Mouse (Mus musculus): ENCODE results near the gene Wdr66. TPM values are rescaled to one million over a fixed set of nuclear protein-coding genes. Genes with fewer than 3 reads are reported as not detected.

Wdr66 gene
- polyA plus RNA-seq, 1 experiment = 46.7 TPM

DNA sequence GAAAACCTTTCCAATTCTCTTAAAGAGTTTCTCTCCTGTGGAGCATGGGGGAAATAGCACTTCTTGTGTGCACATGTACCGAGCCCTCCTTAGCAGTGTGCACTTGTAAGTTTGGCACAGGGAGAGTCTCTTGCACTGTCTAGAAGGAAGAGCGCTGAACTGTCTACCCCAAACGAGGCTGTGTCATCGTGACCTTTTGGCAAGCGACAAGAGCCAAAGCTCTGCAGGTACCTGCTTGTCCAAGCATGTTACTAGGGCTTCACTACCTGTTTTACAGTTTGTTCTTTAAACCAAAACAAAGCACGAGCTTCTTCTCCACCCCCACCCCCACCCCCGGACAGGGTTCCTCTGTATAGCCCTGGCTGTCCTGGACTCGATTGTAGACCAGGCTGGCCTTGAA lies 75.8 kb downstream of the Wdr66 start:
- Histone ChIP-seq H3K36me3 (ENCODE audit: control insufficient read depth, insufficient read depth, low read length) (no peaks in the 10 kb centered on the region), H3K4me3 (ENCODE audit: control insufficient read depth, low read depth, low read length) (no peak overlapping the region), H3K27me3 (ENCODE audit: control insufficient read depth, insufficient read depth, low read length) (no peaks in the 10 kb centered on the region), H3K27ac (ENCODE audit: control insufficient read depth, insufficient read depth, low read depth, low read length) (no peak overlapping the region), H3K4me1 (ENCODE audit: control insufficient read depth, insufficient read depth, low read length) (no peaks in the 10 kb centered on the region)
- TF ChIP-seq POLR2A (IDR thresholded peaks at IDR 0.05; ENCODE audit: control insufficient read depth, low read depth, low read length) (no peak), CTCF (IDR thresholded peaks at IDR 0.05; ENCODE audit: control insufficient read depth, insufficient read depth, insufficient replicate concordance, low read depth, low read length) (no peak)

DNA sequence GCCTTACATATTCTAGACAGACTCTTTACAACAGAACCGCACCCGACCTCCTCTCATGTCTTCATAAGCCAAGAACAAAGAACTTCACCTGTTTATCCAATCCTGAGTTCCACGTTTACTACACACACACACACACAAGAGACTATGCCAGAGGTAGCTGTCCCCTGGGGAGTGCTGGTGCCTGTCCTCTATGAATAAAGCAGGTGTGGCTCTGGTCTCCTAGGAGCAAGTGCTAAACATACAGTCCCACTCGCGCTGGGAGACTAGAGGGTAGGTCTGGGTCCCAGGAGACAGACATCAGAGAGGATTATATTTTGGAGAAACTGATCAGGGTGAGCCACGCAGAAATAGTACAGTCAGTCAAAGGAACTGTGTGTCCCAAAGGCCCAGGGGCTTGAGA lies 81.7 kb downstream of the Wdr66 start:
- Histone ChIP-seq H3K4me3 (ENCODE audit: control insufficient read depth, low read depth, low read length) (no peak overlapping the region), H3K27me3 (ENCODE audit: control insufficient read depth, insufficient read depth, low read length) (no peaks in the 10 kb centered on the region), H3K27ac (ENCODE audit: control insufficient read depth, insufficient read depth, low read depth, low read length) (no peak overlapping the region), H3K4me1 (ENCODE audit: control insufficient read depth, insufficient read depth, low read length) (no peaks in the 10 kb centered on the region), H3K36me3 (ENCODE audit: control insufficient read depth, insufficient read depth, low read length) (no peaks in the 10 kb centered on the region)
- TF ChIP-seq POLR2A (IDR thresholded peaks at IDR 0.05; ENCODE audit: control insufficient read depth, low read depth, low read length) (no peak), CTCF (IDR thresholded peaks at IDR 0.05; ENCODE audit: control insufficient read depth, insufficient read depth, insufficient replicate concordance, low read depth, low read length) (no peak)

DNA sequence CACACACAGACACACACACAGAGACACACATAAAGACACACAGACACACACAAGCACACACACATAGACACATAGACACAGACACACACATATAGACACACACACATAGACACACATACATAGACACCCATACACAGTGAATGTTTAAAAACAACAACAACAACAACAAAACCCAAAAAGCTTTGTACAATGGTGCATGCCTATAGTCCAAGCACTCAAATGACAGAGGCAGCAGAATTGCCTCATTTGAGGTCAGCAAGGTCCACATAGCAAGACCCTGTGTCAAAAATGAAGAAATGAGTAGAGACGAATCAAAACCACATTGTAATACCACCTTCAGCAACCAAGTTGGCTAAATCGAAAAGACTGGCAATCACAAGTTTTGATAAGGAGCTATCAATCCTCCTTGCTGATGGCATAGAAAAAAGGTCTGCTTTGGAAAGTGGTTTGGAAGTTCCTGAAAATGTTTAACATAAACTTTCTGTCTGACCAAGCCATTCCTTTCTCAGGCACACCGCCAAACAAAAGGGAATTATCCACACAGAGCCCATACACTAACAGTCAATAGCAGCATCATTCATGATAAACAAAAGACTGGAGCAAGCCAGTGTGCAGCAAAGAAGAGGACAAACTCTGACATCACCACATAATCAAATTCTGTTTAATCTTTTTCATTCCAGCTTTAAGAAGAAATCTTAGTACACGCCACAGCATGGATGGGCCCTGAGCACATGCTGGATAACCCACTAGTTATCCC lies 84.5 kb downstream of the Wdr66 start:
- Histone ChIP-seq H3K27ac (ENCODE audit: control insufficient read depth, insufficient read depth, low read depth, low read length) (no peak overlapping the region), H3K4me3 (ENCODE audit: control insufficient read depth, low read depth, low read length) (no peak overlapping the region), H3K36me3 (ENCODE audit: control insufficient read depth, insufficient read depth, low read length) (no peaks in the 10 kb centered on the region), H3K27me3 (ENCODE audit: control insufficient read depth, insufficient read depth, low read length) (no peaks in the 10 kb centered on the region), H3K4me1 (ENCODE audit: control insufficient read depth, insufficient read depth, low read length) (no peaks in the 10 kb centered on the region)
- TF ChIP-seq CTCF (IDR thresholded peaks at IDR 0.05; ENCODE audit: control insufficient read depth, insufficient read depth, insufficient replicate concordance, low read depth, low read length) (no peak), POLR2A (IDR thresholded peaks at IDR 0.05; ENCODE audit: control insufficient read depth, low read depth, low read length) (no peak)

DNA sequence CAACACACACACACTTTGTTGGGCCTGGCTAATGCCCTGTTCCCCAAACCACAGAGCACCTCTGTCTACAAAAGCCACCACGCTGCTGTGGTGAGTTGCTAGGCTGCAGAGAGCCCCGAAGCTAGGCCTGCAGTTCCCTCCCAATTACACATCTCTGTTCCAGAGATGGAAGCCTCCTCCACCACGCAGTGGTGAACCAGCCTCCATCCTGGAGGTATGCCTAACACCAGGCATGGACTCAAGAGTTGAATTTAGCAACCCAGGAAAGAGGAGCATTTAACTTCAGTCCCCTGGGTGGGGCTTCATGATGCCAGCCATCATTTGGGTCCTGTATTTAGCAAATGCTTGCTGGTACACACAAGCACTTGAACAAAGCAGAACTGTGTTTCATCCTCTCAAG lies 86.6 kb downstream of the Wdr66 start:
- no peak overlapping the region for H3K27ac ChIP-seq (ENCODE audit: control insufficient read depth, insufficient read depth, low read depth, low read length)
- H3K36me3 ChIP-seq (ENCODE audit: control insufficient read depth, insufficient read depth, low read length) = no peaks in the 10 kb centered on the region
- TF ChIP-seq POLR2A (IDR thresholded peaks at IDR 0.05; ENCODE audit: control insufficient read depth, low read depth, low read length) (no peak), CTCF (IDR thresholded peaks at IDR 0.05; ENCODE audit: control insufficient read depth, insufficient read depth, insufficient replicate concordance, low read depth, low read length) (no peak)
- no peaks in the 10 kb centered on the region for H3K4me1 ChIP-seq (ENCODE audit: control insufficient read depth, insufficient read depth, low read length)
- H3K4me3 ChIP-seq (ENCODE audit: control insufficient read depth, low read depth, low read length) = no peak overlapping the region
- no peaks in the 10 kb centered on the region for H3K27me3 ChIP-seq (ENCODE audit: control insufficient read depth, insufficient read depth, low read length)

DNA sequence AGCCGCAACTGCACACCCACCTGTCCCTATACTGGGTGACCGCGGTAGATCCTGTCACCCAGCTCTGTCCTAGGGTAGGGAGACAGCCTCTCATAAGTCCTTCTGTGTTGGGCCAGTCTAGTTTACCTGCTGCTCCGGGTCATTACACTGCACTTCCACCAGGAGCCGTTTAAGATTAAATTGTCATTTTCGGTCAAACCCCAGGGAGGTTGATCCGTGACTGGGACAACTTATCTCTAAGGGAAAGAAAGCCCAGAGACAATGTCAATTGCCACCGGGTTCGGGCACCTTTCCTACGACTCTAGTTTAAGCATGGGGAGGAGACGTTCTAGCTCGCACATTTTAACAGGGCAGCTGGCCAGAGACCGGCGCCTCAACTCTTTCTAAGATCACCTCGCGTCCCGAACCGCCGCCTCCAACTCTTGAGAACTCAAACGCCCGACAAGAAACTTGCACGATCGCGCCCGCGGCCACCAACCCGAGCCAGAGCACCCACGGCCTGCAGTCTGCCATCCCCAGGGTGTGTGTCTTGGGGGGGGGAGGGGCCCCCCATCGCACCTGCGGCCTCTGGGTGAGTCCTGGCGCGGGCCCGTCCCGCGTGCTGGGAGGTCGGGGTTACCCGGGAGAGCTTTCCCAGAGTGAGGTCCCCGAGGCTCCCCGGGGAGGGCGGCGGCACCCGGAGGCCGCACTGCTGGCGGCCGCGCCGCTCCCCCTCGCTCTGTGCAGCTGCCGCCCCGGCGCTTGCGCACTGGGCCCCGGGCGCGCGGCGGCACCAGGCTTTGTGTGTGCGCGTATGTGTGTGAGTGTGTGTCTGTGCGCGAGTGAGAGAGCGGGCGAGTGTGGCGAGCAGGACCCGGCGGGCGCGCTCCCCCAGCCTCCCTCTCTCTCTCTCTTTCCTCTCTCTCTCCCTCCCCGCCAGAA lies 92.1 kb downstream of the Wdr66 start, which contains the start of gene Bcl7a:
Gene Bcl7a, plus strand, starts transcription at position 128 of the 921 bp plus-strand sequence.
- peaks cover 26% of the 10 kb centered on the region for H3K4me1 ChIP-seq (ENCODE audit: control insufficient read depth, insufficient read depth, low read length)
- H3K4me3 ChIP-seq (ENCODE audit: control insufficient read depth, low read depth, low read length) = peak within 1 kb of the TSS; percentile 86
- H3K36me3 ChIP-seq (ENCODE audit: control insufficient read depth, insufficient read depth, low read length) = no peaks in the 10 kb centered on the region
- TF ChIP-seq CTCF (IDR thresholded peaks at IDR 0.05; ENCODE audit: control insufficient read depth, insufficient read depth, insufficient replicate concordance, low read depth, low read length) (no peak; the same call in 1 of the 2 replicates), POLR2A (IDR thresholded peaks at IDR 0.05; ENCODE audit: control insufficient read depth, low read depth, low read length) (peak; percentile 31)
- H3K27me3 ChIP-seq (ENCODE audit: control insufficient read depth, insufficient read depth, low read length) = peaks cover 2% of the 10 kb centered on the region; the same call in 1 of the 2 replicates
- H3K27ac ChIP-seq (ENCODE audit: control insufficient read depth, insufficient read depth, low read depth, low read length) = no peak within 1 kb of the TSS

DNA sequence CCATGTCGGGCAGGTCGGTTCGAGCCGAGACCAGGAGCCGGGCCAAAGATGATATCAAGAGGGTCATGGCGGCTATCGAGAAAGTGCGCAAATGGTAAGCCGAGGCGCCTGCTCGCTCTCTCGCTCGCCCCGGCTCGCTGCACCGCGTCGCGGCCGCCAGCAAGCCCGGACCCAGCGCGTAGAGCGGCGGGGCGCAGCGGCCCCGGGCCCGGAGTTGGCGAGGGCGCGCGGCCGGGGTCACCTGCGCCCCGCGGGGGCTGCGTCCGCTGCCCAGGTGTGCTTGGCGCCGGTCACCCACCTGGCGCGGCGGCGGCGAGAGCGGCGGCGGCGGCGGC lies 92.7 kb downstream of the Wdr66 start:
- peaks cover 26% of the 10 kb centered on the region for H3K4me1 ChIP-seq (ENCODE audit: control insufficient read depth, insufficient read depth, low read length)
- TF ChIP-seq CTCF (IDR thresholded peaks at IDR 0.05; ENCODE audit: control insufficient read depth, insufficient read depth, insufficient replicate concordance, low read depth, low read length) (no peak), POLR2A (IDR thresholded peaks at IDR 0.05; ENCODE audit: control insufficient read depth, low read depth, low read length) (no peak)
- H3K36me3 ChIP-seq (ENCODE audit: control insufficient read depth, insufficient read depth, low read length) = no peaks in the 10 kb centered on the region
- H3K27me3 ChIP-seq (ENCODE audit: control insufficient read depth, insufficient read depth, low read length) = peaks cover 2% of the 10 kb centered on the region; the same call in 1 of the 2 replicates
- peak overlapping the region; percentile 86 for H3K4me3 ChIP-seq (ENCODE audit: control insufficient read depth, low read depth, low read length)
- H3K27ac ChIP-seq (ENCODE audit: control insufficient read depth, insufficient read depth, low read depth, low read length) = no peak overlapping the region

Measured in testis, adult 2 months (tissue).